Mouse (Mus musculus): ENCODE data around the gene Sh3bp1.

DNA sequence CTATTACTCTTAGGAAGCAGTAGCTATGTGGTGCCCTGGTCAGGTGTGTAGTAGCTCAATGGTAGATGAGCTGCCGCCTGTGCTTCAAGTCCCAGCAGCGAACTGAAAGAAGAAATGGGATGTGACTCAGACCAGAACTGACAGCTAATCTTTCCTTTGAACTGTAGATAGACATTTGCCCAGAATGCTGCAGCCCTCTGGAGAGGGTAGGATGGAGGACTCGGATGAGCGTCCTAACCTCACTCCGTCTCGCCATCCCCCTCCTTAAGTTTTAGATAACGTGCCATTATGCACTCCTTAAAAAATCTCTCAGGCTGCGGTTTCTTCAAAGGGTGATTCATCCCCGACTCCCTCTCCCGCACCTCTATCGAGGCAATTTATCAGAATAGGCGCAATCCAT lies 20.3 kb downstream of the Sh3bp1 start:
- no peak for TF ChIP-seq CTCF (IDR thresholded peaks at IDR 0.05; ENCODE audit: low read depth)
- no peak for TF ChIP-seq EP300 (IDR thresholded peaks at IDR 0.05; ENCODE audit: low read depth)

Data from heart, postnatal 0 days (tissue).